Mouse (Mus musculus) kidney, adult 2 months (tissue): Measurements from ENCODE around the gene Zdhhc16.

Experiments used
- CTCF ChIP-seq: fragments of 200-500 bp; conservative IDR thresholded peaks from 2 replicates; pipeline ENCODE4 v1.5.1; 2011; ENCODE audit warnings: low read depth, mild to moderate bottlenecking, control low read depth, low read length, moderate library complexity, mixed read lengths; ENCODE audit not compliant: insufficient read depth, insufficient read length
- POLR2A ChIP-seq: fragments of 200-500 bp; IDR thresholded peaks from one replicate; pipeline ENCODE4 v1.6.1; 2011; ENCODE audit warnings: low read depth, low read length, control low read depth

DNA sequence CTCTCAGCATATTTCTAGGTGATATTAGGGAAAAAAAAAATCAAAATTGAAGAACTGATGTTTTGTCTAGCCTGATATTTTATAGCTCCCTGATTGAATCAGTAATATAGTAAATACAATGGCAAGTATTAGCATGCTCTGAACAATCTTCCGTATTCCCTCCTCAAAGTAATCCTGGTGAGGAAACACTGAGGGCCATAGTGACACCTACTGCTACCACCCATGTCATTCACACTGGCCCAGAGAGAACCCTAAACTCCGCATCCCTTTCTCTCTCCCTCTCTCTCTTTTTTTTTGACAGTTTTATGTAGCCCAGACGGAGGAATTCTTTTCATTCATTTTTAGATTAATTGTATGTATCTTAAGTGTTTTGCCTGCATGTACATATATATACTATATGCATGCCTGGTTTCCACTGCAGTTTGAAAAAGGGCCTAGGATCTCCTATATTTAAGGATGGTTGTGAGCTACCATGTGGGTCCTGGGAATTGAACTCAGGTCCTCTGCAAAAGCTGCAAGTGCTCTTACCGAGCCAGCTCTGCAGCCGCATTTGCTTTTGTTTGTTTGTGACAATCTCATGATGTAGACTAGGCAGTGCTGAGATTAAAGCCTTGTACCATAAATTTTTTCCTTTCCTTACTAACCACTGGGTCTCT lies 12.7 kb upstream of the Zdhhc16 start:
- no peak for TF ChIP-seq CTCF
- TF ChIP-seq POLR2A = no peak
